Mouse (Mus musculus): ENCODE data around the gene Apbb1. TPM values are rescaled to one million over a fixed set of nuclear protein-coding genes. Genes with fewer than 3 reads are reported as not detected.
A peak's percentile ranks its signal among the peaks of the same experiment; 100 is the strongest.

Apbb1 gene
- polyA plus RNA-seq, 1 experiment: 0.80 TPM

DNA sequence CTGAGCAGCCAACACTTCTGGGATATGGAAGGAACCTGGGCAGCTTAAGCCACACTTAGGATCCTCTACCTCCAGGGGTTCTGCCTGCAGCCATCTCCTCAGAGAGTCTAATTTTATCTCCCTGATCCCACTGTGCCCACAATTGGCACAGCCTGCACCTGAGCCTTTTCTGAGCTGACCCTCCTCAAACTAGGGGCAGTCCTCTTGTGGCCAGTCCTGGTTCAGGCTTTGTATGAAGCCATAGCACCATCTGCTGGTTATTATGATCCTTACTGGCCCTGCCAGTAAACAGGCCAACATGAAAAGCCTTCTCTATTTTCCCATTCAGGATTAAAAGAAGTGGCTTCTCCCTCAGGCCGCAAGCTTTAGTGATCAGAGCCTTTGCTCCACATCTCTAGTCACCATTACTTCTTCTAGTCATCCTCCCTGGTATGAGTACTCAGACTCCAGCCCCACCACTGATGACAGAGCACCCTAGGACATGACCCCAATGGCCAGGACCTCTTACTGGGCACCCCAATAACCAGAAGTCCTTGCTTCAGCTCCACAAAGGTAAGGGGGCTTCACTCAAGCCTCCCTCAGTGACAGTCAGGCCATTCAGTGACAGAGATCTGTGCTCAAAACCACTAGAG, 54.0 kb downstream of the Apbb1 start:
- no peak overlapping the region for H3K4me3 ChIP-seq (replicated peaks; ENCODE audit: control insufficient read depth, low read depth, low read length)
- TF ChIP-seq CTCF (IDR thresholded peaks at IDR 0.05; ENCODE audit: control insufficient read depth, insufficient read depth, low read length): peak; percentile 15; the same call in 1 of the 2 replicates
- no peak for TF ChIP-seq POLR2A (IDR thresholded peaks at IDR 0.05; ENCODE audit: borderline replicate concordance, control insufficient read depth, low read depth, low read length)
- H3K4me1 ChIP-seq (ENCODE audit: control insufficient read depth, insufficient read depth, low read length): no peaks in the 10 kb centered on the region; the same call in 1 of the 2 replicates
- WGBS: 62% methylated on average over 1 of the region's 1 CpGs
- H3K27ac ChIP-seq (ENCODE audit: control insufficient read depth, insufficient read depth, low read depth, low read length, poor library complexity): no peak overlapping the region

DNA sequence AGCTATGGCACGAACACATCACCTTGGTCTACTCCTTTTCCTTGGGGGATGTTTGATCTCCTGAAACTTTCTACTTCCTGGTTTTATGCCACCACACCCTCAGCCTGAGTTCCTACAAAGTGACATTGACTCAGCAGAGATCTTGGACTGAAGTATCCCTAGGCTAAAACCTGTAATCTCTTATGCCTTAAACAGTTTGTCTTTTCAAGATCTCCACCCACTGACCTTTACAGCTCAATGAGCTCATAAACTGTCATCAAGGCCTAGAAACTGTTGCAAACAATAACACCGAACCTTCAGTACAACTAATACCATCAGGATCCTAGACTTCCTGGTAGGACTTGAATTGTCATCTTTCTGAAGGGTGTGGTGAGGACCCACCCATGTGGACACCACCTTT, 57.2 kb downstream of the Apbb1 start:
- TF ChIP-seq POLR2A (IDR thresholded peaks at IDR 0.05; ENCODE audit: borderline replicate concordance, control insufficient read depth, low read depth, low read length) (no peak), CTCF (IDR thresholded peaks at IDR 0.05; ENCODE audit: control insufficient read depth, insufficient read depth, low read length) (no peak)
- Histone ChIP-seq H3K4me3 (replicated peaks; ENCODE audit: control insufficient read depth, low read depth, low read length) (no peak overlapping the region), H3K27ac (ENCODE audit: control insufficient read depth, insufficient read depth, low read depth, low read length, poor library complexity) (no peak overlapping the region), H3K4me1 (ENCODE audit: control insufficient read depth, insufficient read depth, low read length) (no peaks in the 10 kb centered on the region; the same call in 1 of the 2 replicates)
- 65% methylated on average over 2 of the region's 2 CpGs for WGBS

DNA sequence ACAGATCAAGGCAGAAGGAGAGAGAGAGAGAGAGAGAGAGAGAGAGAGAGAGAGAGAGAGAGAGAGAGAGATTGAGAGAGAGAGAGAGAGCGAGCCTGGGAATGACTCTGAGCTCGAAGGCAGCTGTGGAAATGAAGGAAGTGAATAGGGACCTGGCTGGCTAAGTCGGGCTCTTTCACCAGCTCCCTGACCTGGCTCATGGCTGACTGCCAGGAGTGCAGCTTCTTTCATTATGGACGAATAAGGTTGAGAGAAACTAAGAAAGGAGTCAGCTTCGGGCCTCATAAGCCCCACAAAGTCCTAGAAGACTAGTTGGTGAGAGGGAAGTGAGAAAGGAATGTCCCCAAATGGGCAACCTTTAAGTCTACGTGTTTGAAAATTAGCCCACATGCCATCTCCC, 61.3 kb downstream of the Apbb1 start:
- WGBS: 35% methylated on average over 6 of the region's 6 CpGs
- no peak overlapping the region for H3K27ac ChIP-seq (ENCODE audit: control insufficient read depth, insufficient read depth, low read depth, low read length, poor library complexity)
- TF ChIP-seq POLR2A (IDR thresholded peaks at IDR 0.05; ENCODE audit: borderline replicate concordance, control insufficient read depth, low read depth, low read length): no peak
- TF ChIP-seq CTCF (IDR thresholded peaks at IDR 0.05; ENCODE audit: control insufficient read depth, insufficient read depth, low read length): no peak
- H3K4me1 ChIP-seq (ENCODE audit: control insufficient read depth, insufficient read depth, low read length): no peaks in the 10 kb centered on the region; the same call in 1 of the 2 replicates
- H3K4me3 ChIP-seq (replicated peaks; ENCODE audit: control insufficient read depth, low read depth, low read length): no peak overlapping the region

DNA sequence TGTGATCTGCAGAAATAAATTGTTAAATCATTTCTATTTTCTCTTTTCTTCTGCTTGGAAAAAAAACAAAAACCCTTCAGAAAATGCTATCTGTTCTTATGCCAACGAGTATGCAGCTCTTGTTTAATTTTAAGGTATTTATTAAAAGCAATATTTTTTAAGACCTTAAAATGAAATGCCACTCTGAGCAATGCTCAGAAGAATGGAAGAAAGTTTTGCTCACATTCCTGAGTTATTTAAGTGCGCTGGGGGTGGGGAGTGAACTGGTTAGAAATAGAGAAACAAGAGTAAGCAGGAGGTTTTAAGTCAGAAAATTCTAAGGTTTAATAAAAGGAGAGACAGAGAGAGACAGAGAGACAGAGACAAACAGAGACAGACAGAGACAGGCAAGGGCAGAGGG, 61.7 kb downstream of the Apbb1 start:
- no peak overlapping the region for H3K27ac ChIP-seq (ENCODE audit: control insufficient read depth, insufficient read depth, low read depth, low read length, poor library complexity)
- no peaks in the 10 kb centered on the region; the same call in 1 of the 2 replicates for H3K4me1 ChIP-seq (ENCODE audit: control insufficient read depth, insufficient read depth, low read length)
- no peak for TF ChIP-seq CTCF (IDR thresholded peaks at IDR 0.05; ENCODE audit: control insufficient read depth, insufficient read depth, low read length)
- no peak for TF ChIP-seq POLR2A (IDR thresholded peaks at IDR 0.05; ENCODE audit: borderline replicate concordance, control insufficient read depth, low read depth, low read length)
- no peak overlapping the region for H3K4me3 ChIP-seq (replicated peaks; ENCODE audit: control insufficient read depth, low read depth, low read length)
- WGBS: 61% methylated on average over 2 of the region's 2 CpGs

DNA sequence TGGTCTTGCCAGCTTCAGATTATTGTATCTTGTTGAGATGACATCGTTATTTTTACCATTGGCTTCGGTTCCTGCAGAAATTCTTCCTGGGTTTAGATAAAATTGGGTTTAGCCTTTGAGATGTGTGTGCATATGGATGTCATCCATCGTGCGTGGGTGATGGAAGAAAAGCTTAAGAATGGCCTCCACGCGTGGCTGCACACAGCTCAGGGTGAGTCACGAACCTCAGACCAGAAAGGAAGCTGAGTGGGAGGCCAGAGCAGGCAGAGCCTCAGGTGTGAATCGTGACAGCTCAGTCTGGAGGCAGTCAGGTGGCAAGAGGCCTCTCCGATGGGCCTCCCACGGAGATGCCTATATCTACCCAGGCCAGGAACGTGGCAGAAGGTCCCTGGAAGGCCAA, 62.1 kb downstream of the Apbb1 start:
- TF ChIP-seq POLR2A (IDR thresholded peaks at IDR 0.05; ENCODE audit: borderline replicate concordance, control insufficient read depth, low read depth, low read length) (no peak), CTCF (IDR thresholded peaks at IDR 0.05; ENCODE audit: control insufficient read depth, insufficient read depth, low read length) (no peak)
- Histone ChIP-seq H3K4me3 (replicated peaks; ENCODE audit: control insufficient read depth, low read depth, low read length) (no peak overlapping the region), H3K27ac (ENCODE audit: control insufficient read depth, insufficient read depth, low read depth, low read length, poor library complexity) (no peak overlapping the region), H3K4me1 (ENCODE audit: control insufficient read depth, insufficient read depth, low read length) (no peaks in the 10 kb centered on the region; the same call in 1 of the 2 replicates)
- 65% methylated on average over 11 of the region's 11 CpGs for WGBS

DNA sequence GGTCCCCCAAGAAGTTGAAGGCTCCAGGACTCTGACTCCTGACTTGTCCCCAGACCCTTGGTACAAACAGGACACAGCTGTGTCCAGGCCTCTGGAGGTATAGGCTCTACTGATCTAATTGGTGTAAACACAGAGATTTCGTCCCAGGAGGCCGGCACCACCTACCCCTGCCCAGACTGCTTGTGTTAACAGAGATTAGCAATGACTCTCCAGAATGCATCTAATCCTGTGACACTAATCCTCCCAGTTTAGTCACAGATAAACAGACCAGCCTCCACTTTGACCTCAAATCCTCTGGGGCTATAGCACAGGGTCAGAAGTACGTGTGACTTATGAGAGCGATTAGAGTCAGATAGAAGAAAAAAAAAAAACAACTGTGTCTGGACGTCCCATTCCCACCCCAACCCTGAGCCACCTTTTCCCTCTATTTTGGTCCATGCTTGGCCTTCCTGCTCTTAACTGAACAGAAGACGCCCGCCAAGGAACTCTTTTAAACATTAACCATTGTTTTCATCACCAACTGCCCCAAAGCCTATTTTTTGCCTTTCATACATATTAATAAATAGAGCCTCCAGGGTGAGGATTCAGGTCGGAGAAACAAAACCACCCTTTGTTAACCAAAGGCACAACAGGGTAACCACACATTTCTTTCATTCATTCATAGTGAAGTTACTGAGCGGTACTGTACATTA, 64.6 kb downstream of the Apbb1 start:
- no peak overlapping the region for H3K4me3 ChIP-seq (replicated peaks; ENCODE audit: control insufficient read depth, low read depth, low read length)
- 68% methylated on average over 9 of the region's 9 CpGs for WGBS
- no peak for TF ChIP-seq POLR2A (IDR thresholded peaks at IDR 0.05; ENCODE audit: borderline replicate concordance, control insufficient read depth, low read depth, low read length)
- TF ChIP-seq CTCF (IDR thresholded peaks at IDR 0.05; ENCODE audit: control insufficient read depth, insufficient read depth, low read length): no peak
- H3K27ac ChIP-seq (ENCODE audit: control insufficient read depth, insufficient read depth, low read depth, low read length, poor library complexity): no peak overlapping the region
- no peaks in the 10 kb centered on the region for H3K4me1 ChIP-seq (ENCODE audit: control insufficient read depth, insufficient read depth, low read length)

DNA sequence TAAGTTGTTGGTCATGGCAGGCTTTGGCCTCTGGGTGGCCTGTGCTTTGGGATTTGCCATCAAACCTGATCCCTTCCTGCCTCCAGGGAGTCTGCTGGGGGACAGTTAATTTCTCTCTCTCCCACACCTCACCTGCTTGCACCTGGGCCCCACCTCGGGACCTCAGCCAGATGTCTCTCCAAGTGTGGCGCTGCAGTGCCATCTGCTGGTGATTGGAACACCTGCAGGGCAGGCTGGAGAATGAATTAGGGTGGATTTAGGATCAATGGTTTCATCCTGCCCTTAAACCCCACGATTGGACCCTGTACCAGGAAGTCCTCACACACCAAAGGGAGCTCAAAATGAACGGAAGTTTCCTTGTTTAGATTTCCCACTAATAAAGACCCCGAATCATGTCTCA, 66.3 kb downstream of the Apbb1 start:
- Histone ChIP-seq H3K27ac (ENCODE audit: control insufficient read depth, insufficient read depth, low read depth, low read length, poor library complexity) (no peak overlapping the region), H3K4me3 (replicated peaks; ENCODE audit: control insufficient read depth, low read depth, low read length) (no peak overlapping the region), H3K4me1 (ENCODE audit: control insufficient read depth, insufficient read depth, low read length) (no peaks in the 10 kb centered on the region)
- WGBS: 6% methylated on average over 5 of the region's 5 CpGs
- TF ChIP-seq CTCF (IDR thresholded peaks at IDR 0.05; ENCODE audit: control insufficient read depth, insufficient read depth, low read length) (peak; percentile 88), POLR2A (IDR thresholded peaks at IDR 0.05; ENCODE audit: borderline replicate concordance, control insufficient read depth, low read depth, low read length) (no peak)

DNA sequence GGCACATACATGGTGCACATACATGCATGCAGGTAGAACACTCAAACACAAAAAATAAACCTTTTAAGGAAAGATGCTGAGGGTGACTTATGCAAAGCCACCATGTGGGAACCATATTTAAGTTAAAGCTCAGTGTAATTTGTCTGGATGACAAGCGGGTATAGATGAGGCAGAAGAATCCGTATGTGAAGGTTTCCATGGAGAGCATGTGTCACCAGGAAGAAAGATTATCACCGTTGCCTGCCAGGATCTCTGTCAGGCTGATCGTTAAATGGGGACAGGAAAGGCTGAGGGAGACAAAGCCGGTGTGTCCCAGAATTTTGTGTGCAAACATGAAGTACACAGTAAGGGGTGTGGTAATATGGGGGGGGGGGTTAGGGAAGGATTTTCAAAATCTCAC, 66.9 kb downstream of the Apbb1 start:
- Histone ChIP-seq H3K27ac (ENCODE audit: control insufficient read depth, insufficient read depth, low read depth, low read length, poor library complexity) (no peak overlapping the region), H3K4me3 (replicated peaks; ENCODE audit: control insufficient read depth, low read depth, low read length) (no peak overlapping the region), H3K4me1 (ENCODE audit: control insufficient read depth, insufficient read depth, low read length) (no peaks in the 10 kb centered on the region)
- no peak for TF ChIP-seq POLR2A (IDR thresholded peaks at IDR 0.05; ENCODE audit: borderline replicate concordance, control insufficient read depth, low read depth, low read length)
- TF ChIP-seq CTCF (IDR thresholded peaks at IDR 0.05; ENCODE audit: control insufficient read depth, insufficient read depth, low read length): no peak
- WGBS: 66% methylated on average over 5 of the region's 5 CpGs

Data from bone marrow, adult 2 months (tissue).